In the genomic region with DNA sequence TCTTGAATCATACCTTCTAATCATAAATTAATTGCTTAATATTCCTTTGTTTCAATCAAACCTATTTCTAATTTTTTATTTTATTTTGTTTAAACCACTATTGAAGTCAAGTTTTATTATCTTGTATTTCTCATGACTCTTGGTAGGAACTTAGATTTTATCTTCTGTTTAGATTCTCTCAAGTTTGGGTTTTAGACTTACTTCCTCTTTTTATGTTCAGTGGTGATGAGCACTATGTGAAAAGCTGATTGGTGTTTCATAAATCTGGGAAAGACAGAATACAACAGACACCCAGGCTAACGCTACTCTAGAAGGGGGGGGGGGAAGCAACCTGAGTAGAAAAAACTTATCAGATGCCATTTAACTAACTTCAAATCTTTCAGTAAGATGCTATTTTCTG, we compare ENCODE assay signal across 30 mouse cellular contexts. TPM values are rescaled to one million over a fixed set of nuclear protein-coding genes. Genes with fewer than 3 reads are reported as not detected.
"Had no signal": no experiment of that assay in that cellular context is flagged by ENCODE, and none has a peak within 500 bp of the region (broad histone marks: within the 10 kb centered on the region; RNA-seq: fewer than 3 reads in every experiment).

No protein-coding gene starts in this region.

- H3K4me2 ChIP-seq: heart, embryonic 13.5 days; heart, embryonic 15.5 days; hindbrain, embryonic 13.5 days; hindbrain, embryonic 15.5 days; kidney, embryonic 15.5 days; limb, embryonic 13.5 days; limb, embryonic 15.5 days; liver, embryonic 12.5 days had no signal

- DNase-seq: gastrocnemius, postnatal 14 days; gastrocnemius, postnatal 36 days; heart, adult 18-20 months; heart, postnatal 14 days; heart, postnatal 36 days; kidney, adult 11 months; kidney, adult 2 months; kidney, adult 9 months; kidney, postnatal 14 days; kidney, postnatal 36 days; layer of hippocampus, postnatal 36 days; left cerebral cortex, postnatal 4 days had no signal

- ATAC-seq: hindbrain, postnatal 0 days; intestine, embryonic 16.5 days; liver, embryonic 12.5 days had no signal

- H3K9ac ChIP-seq: heart, embryonic 13.5 days; heart, embryonic 15.5 days; hindbrain, embryonic 13.5 days; hindbrain, embryonic 15.5 days; kidney, embryonic 15.5 days; limb, embryonic 13.5 days; limb, embryonic 15.5 days; liver, embryonic 12.5 days; liver, embryonic 14.5 days had no signal

- H3K36me3 ChIP-seq: heart, embryonic 10.5 days; heart, embryonic 13.5 days; heart, embryonic 15.5 days; hindbrain, embryonic 13.5 days; hindbrain, embryonic 15.5 days; kidney, embryonic 15.5 days; limb, embryonic 13.5 days; limb, embryonic 15.5 days; liver, embryonic 12.5 days had no signal

- H3K4me1 ChIP-seq: heart, embryonic 10.5 days; heart, embryonic 13.5 days; heart, embryonic 15.5 days; hindbrain, embryonic 13.5 days; hindbrain, embryonic 15.5 days; kidney, embryonic 15.5 days; limb, embryonic 13.5 days; limb, embryonic 15.5 days; liver, embryonic 12.5 days had no signal

- H3K4me3 ChIP-seq: heart, embryonic 10.5 days; heart, embryonic 13.5 days; heart, embryonic 15.5 days; hindbrain, embryonic 13.5 days; hindbrain, embryonic 15.5 days; kidney, embryonic 15.5 days; layer of hippocampus, adult 2 months; limb, embryonic 13.5 days; limb, embryonic 15.5 days; liver, embryonic 12.5 days had no signal

- H3K27ac ChIP-seq: heart, embryonic 10.5 days; heart, embryonic 13.5 days; heart, embryonic 15.5 days; hindbrain, embryonic 13.5 days; hindbrain, embryonic 15.5 days; hindbrain, postnatal 0 days; kidney, embryonic 15.5 days; kidney, postnatal 0 days; layer of hippocampus, adult 2 months; limb, embryonic 13.5 days; limb, embryonic 15.5 days; liver, embryonic 12.5 days; liver, embryonic 14.5 days had no signal

- H3K27me3 ChIP-seq: heart, embryonic 13.5 days; heart, embryonic 15.5 days; hindbrain, embryonic 13.5 days; hindbrain, embryonic 15.5 days; kidney, embryonic 15.5 days; limb, embryonic 13.5 days; limb, embryonic 15.5 days; liver, embryonic 12.5 days had no signal

- H3K9me3 ChIP-seq: heart, embryonic 10.5 days; heart, embryonic 13.5 days; heart, embryonic 15.5 days; hindbrain, embryonic 13.5 days; hindbrain, embryonic 15.5 days; kidney, embryonic 15.5 days; limb, embryonic 13.5 days; limb, embryonic 15.5 days; liver, embryonic 12.5 days had no signal

RNA-seq across cellular contexts. Expression of a gene that starts 49.7 kb away (rescaled TPM):
- total RNA-seq: gastrocnemius, adult 18-20 months; gastrocnemius, adult 8-10 months; gastrocnemius, postnatal 14 days; gastrocnemius, postnatal 36 days; heart, adult 18-20 months; heart, adult 8-10 months; heart, postnatal 14 days; heart, postnatal 36 days; liver, adult 2 months had no signal
- polyA plus RNA-seq: kidney, adult 2 months; liver, adult 2 months had no signal
